Mouse (Mus musculus): Measurements from ENCODE around the gene Olfr541.

DNA sequence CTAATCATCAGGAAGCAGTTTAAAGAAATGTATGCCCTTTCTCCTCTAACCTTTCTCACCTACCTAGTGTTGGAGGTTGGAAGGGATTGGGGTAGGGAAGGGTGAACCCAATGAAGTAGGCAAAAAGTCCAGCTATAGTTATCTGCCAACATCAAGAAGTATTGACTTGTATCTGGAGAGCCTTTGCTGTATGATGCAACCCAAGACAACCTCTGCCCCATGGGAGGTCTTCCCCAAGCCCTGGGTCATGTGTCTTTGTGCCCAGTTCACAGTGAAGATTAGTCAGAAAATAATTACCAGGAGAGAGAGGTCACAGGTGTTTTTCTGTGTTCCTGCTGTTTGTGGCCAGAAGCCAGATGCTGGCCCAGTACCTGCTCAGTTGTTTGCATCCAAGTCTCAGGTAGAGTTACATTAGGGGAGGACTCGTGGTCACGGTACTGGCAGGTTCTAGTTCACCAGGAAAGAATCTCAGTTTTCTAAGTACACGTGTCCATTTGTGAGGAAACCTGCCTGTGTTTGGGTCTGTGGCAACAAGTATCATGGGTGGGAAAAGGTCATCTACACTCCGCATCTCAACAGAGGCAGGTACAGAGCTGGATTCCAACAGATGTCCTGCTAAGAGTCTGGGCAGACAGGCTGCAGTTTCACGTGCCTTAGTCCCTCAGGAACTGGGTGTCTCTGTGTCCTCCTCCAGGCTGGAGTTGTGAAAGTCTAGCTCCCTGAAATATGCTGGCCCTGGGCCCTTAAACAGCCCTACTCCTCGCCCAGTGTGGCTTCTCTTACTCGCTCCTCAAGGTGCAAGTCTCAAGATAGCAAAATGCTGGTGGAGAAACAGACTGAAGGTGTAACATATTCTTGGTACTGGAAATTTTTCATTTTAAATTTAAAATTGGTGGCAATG lies 20.3 kb downstream of the Olfr541 start:
- no peak for TF ChIP-seq GATA1 (IDR thresholded peaks at IDR 0.05; ENCODE audit: low read length)
- TF ChIP-seq TAL1 (IDR thresholded peaks at IDR 0.05; ENCODE audit: low read length) = no peak
